Mouse (Mus musculus) E14TG2a.4 (cell line): ENCODE results near the gene Slc2a9.

Experiments
- CTCF ChIP-seq: conservative IDR thresholded peaks from 2 replicates; pipeline ENCODE4 v1.5.1; 2014; ENCODE audit warnings: low read length
- NANOG ChIP-seq: IDR thresholded peaks from 2 replicates; pipeline ENCODE4 v1.6.1; 2014; ENCODE audit warnings: borderline replicate concordance, low read length, mixed read lengths
- POU5F1 ChIP-seq: IDR thresholded peaks from 2 replicates; pipeline ENCODE4 v1.6.1; 2014; ENCODE audit warnings: low read length, borderline replicate concordance

- peak; percentile 56 for TF ChIP-seq CTCF
- TF ChIP-seq POU5F1: no peak
- TF ChIP-seq NANOG: no peak
Measured at GRCm38 (mm10) chr5:38529724-38530428, 26.9 kb upstream of the Slc2a9 start.
